Mouse (Mus musculus): ENCODE data around the gene Glp2r.

The Glp2r gene

GRCm38 (mm10) chr11:67771053-67771452 is at the start of gene Glp2r:
TSS of gene Glp2r (minus strand) at chr11:67771153.
- DNase-seq: no peak

- peak in 1 of 2 experiments; percentile 17 for DNase-seq
Observed at GRCm38 (mm10) chr11:67820221-67820620, 49.3 kb upstream of the Glp2r start.

DNA sequence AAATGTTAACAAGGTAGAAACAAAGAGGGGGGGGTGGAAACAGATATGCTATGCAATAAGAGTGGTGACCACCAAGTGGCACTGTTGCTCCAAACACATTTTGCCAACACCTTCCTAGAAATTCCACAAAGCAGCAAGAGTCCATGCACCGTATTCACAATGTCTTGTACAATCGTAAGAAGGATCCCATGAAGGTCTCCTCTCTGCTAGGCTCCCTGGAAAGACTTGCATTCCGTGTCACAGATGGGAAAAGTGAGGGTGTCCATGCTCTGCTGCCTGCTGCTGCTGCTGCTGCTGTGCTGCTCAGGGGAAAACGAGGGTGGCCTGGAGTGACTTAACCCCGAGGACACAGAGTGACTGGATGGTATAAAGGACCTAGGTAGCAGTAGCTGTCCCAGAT is 48.7 kb upstream of the Glp2r start:
- DNase-seq: peak; percentile 26 to 42

DNA sequence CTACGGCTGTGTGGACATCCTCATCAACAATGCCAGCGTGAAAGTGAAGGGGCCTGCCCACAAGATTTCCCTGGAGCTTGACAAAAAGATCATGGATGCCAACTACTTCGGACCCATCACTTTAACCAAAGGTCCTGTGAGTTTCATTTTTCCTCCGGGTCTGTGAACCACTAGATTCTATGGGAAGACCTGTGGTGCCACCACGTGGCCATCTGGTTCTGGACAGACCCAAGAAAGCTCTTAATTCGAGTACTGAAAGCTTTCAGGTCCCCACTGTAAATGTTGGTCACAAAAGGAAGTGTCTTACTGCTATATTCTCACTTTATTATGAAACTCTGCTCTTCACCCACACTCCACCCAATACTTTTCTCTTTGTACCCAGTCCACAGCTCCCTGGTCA is 40.6 kb upstream of the Glp2r start:
- DNase-seq: peak; percentile 37 to 46

DNA sequence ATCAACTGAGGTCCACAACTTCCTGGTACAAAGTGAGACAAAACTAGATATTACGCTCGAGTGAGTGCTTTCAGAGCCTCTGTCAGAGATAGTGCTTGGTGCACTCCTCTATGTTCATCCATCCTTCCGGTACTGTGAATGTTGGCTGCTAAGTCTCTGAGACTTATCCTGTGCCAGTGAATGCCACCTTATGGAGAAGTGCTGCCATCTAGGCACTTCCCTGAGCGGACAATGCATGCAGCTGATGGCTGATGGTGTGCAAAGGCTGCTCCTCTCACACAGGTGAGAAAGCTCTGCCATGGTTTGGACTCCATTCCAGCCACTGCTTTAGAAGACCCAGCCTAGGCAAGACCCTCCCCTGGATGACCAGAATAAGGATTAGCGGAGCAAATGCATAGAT is 37.1 kb upstream of the Glp2r start:
- no peak for DNase-seq

GRCm38 (mm10) chr11:67806832-67807597 is 36.1 kb upstream of the Glp2r start:
- DNase-seq: no peak

GRCm38 (mm10) chr11:67805538-67805937 is 34.6 kb upstream of the Glp2r start:
- DNase-seq: no peak

- DNase-seq: no peak
Observed at GRCm38 (mm10) chr11:67801169-67801568, 30.2 kb upstream of the Glp2r start.

DNA sequence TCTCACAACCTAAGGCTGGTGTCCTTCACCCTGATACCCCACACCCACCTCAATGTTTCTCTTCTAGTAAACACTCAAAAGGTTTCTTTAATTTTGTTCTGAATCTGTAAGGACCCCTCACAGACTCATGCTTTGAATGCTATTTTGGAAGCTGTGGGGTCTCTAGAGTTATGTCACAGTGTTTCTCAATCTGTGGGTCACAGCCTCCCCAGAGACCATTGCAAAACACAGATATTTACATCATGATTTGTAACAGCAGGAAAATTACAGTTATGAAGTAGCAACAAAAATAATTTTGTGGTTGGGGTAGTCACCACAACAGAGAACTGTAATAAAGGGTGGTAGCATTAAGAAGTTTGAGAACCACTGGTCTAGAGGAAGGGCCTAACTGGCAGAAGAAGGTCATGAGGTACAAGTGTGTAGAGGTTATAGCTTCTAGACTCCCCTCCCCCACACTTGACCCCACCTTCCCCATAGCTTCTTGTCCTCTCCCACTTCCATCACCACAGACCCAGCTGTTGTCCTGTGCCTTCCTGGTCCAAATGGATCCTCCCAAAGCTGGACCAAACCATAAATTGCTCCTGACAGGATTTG is 29.3 kb upstream of the Glp2r start:
- DNase-seq: no peak

DNA sequence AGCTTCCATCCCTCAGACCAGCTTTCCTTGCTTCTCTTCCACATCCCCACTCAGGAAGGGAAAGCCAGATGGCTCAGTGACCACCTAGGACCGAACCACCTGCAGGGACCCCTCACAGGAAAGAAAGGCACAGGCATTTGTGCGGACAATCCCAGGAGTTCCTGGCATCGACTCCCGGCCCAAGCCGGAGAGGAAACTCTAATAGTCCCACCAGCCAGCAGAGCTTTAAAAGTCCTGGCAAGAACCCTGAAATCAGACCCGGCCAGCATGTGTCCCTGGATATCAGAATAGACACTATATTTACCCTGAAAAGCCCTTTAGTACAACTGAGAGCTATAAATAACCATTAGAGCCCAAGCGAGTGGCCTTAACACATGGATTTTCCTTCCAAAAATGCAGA is 27.0 kb upstream of the Glp2r start, which contains the start of gene Dhrs7c:
Gene Dhrs7c, plus strand, starts transcription at position 257 of the 400 bp plus-strand sequence.
- peak; percentile 31 to 32 for DNase-seq

DNA sequence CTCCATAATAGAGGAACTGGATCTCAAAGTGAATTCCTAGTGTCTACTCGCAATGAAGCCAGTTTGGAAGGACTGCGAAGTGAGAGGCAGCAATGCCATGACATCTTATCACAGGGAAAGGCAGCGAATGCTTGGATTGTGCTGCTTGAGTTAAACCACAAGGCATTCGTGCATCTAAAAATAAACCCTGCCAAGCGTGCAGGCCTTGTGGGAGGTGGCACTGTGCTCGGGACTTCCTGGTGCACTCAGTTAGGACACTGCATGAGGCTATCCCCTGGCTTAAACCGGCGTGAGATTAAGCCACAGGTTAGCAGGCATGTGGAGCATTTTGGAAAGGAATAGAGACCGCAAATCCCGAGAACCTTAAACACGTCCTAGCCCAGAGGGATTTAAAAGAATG is 19.2 kb upstream of the Glp2r start:
- no peak for DNase-seq

- DNase-seq: peak in 1 of 2 experiments; percentile 11
Observed at GRCm38 (mm10) chr11:67774379-67774778, 3.4 kb upstream of the Glp2r start, which contains the start of gene Gsg1l2. TSS of gene Gsg1l2 (plus strand) at chr11:67774608.

DNA sequence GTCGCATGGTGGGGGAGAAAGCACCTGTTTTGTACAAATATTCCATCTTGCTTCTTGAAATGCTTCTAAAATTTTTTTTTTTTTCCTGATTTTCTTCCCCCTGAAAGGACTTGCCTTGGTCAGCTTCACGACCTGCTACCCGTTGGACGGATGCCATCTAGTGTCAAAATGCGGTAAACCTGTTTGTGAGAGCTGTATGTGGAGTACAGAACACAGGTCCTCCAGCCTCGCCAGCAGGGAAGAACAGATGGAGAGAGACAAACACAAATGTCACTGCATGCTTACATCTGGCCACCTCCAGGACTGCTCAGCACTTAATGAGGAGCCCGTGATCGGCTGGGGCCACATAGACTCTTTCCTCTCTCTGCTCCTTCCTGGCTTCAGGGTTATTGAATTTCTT is 1.6 kb upstream of the Glp2r start:
- DNase-seq: peak; percentile 56 to 62

DNA sequence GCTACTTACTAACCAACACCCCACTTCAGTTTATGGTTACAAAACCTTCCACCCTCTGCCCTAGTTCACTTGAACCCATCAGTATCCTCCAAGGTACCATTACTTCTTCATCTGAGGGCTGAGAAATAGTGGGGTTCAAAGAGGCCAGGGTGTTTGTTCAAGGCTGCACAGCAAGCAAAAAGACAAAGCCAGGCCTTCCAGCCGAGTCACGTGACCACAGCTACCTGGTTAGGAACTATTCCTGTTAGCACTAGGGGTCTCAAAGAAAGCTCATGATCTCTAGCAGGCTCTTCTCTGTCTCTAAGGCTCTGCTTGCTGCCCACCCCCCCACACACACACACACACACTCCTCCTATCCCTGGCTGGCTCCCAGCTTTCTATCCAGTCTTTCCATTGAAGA is 738 bp upstream of the Glp2r start:
- no peak for DNase-seq

DNA sequence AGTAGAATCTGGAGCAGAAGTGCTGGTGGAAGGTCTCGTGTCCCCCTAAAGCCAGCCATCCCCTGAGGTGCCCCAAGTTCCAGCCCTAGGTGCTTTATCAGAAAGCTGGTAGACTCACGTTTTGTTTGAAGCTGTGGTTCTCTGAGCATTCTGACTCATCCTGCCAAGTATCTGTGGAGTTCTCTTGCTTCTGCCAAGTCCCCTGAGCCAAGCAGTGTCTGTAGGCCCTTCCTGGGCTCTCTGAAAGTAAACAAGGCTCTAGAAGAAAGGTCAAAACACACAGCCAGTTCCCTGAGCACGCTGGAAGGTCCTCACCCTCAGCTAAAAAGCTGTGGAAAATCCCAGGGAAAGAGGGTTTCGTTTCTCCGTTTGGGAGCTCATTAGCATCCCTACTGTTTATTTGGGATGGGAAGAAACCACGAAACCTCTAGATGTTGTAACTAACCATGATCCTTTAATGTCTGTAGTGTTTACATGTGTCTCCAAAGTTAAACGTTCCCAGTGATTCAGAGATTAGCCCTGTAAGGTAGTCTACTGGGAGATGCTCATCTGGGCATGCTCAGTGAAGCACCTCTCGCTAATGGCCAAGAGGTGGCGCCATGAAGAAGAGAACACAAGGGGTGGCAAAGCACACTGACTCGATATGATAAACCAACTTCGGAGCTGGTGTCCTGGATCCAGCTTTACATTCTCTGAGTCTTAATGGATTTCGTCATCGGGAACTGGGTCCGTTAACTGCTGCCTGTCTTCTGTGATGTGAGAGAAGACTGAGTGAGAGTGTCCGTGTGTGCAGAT is 13.4 kb downstream of the Glp2r start:
- peak in 1 of 2 experiments; percentile 13 for DNase-seq

- DNase-seq: no peak
Observed at GRCm38 (mm10) chr11:67756287-67756686, 14.7 kb downstream of the Glp2r start.

DNA sequence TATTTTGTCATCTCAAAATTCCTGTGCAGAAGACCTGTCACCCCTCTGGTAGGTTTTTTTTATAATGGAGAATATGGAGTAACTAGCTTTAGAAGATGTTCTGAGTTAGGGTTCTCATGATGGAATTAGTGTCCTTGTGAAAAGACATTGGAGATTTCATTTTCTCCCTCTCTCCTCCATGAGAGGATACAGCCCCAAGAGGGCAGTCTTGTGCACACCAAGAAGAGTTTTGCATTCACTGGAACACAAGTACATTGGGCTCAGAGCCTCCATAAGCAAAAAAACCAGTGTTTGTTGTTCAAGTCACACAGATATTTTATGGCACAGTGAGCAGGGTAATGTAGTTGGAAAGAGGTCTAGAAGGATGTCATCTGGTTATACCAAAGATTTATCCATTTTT is 29.4 kb downstream of the Glp2r start:
- DNase-seq: no peak

GRCm38 (mm10) chr11:67738846-67739490 is 32.0 kb downstream of the Glp2r start:
- no peak for DNase-seq

DNA sequence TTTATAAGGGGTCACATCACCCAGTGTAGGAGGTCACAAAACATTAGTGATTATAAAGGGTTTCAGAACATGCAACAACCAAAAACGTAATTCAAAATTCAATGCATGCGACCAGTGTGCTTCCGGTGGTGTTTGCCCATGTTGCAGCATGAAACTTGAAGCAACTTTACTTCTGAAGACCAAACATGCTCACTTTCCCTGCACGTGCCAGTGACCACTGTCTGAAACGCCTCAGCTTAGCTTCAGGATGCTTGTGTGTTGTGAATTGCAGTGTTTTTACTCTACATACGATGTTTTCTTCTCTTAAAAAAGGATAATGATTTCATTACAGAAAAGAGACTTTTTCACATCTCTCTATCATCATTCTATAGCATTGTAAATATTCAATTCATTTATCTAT is 32.6 kb downstream of the Glp2r start:
- no peak for DNase-seq

- no peak for DNase-seq
Observed at GRCm38 (mm10) chr11:67734597-67734996, 36.4 kb downstream of the Glp2r start.

DNA sequence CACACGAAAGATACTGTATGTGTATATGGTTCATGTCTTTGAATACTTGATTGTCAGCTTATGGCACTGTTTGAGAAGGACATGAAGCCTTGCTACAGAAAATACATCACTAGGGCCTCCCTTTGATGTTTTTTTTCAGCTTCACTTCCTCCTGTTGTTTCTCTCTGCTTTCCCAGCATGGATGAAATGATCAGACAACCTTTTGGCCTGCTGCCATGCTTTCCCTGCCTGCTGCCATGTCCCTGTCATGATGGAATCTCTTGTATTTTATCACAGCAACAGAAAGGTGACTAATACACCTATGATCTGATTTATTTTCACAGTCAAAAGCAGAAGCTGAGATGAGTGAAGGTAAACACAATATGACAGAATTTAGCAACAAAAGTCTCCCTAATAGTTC is 37.2 kb downstream of the Glp2r start:
- DNase-seq: peak in 1 of 2 experiments; percentile 6

- DNase-seq: no peak
Observed at GRCm38 (mm10) chr11:67731056-67731455, 39.9 kb downstream of the Glp2r start.

DNA sequence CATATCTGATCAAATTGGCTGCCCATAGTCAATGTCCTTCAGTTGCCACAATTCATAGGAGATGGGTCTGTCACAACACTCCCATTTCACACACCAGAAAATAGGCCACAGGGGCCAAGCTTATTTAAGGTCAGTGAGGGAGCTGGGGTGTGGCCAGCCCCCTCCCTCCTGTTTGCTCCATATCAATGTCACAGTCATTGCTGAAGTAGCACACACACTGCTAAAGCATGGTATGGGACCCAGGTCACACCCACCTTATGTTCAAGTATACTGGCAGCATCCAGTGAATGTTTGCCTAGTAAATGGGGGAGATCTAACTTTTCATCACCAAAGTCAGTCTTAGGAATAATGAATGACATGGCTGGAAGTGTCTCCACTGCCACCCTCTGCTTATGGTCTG is 42.2 kb downstream of the Glp2r start:
- DNase-seq: no peak
